Mouse (Mus musculus) neural tube, embryonic 14.5 days (tissue): ENCODE data around the gene Rab9. TPM values are rescaled to one million over a fixed set of nuclear protein-coding genes. Genes with fewer than 3 reads are reported as not detected.

ENCODE experiments used
- ATAC-seq: fragments of 200-750 bp; cut with Nextera tagmentation; 2 replicates; pipeline ENCODE4 v1.8.0; 2017; ENCODE audit warnings: low read depth, mild to moderate bottlenecking, moderate TSS enrichment, moderate library complexity
- H3K27ac ChIP-seq: fragments of 300-500 bp; sonication (generic); 2 replicates; pipeline ENCODE4 v1.5.1; 2014; ENCODE audit warnings: low read depth, mild to moderate bottlenecking, control low read depth, low read length, moderate library complexity, mixed read lengths
- H3K27me3 ChIP-seq: fragments of 300-500 bp; sonication (generic); 2 replicates; pipeline ENCODE4 v1.6.1; 2014; ENCODE audit warnings: low read length; ENCODE audit not compliant: control insufficient read depth, insufficient read depth
- H3K36me3 ChIP-seq: fragments of 300-500 bp; sonication (generic); 2 replicates; pipeline ENCODE4 v1.6.1; 2014; ENCODE audit warnings: low read length, mixed read lengths; ENCODE audit not compliant: control insufficient read depth, insufficient read depth
- H3K4me1 ChIP-seq: fragments of 300-500 bp; sonication (generic); 2 replicates; pipeline ENCODE4 v1.6.1; 2014; ENCODE audit warnings: low read length; ENCODE audit not compliant: control insufficient read depth, insufficient read depth
- H3K4me2 ChIP-seq: fragments of 300-500 bp; sonication (generic); 2 replicates; pipeline ENCODE4 v1.6.1; 2014; ENCODE audit warnings: mild to moderate bottlenecking, low read depth, low read length, control low read depth
- H3K4me3 ChIP-seq: fragments of 300-500 bp; sonication (generic); 2 replicates; pipeline ENCODE4 v1.5.1; 2014; ENCODE audit warnings: low read depth, low read length, control low read depth, mixed read lengths
- H3K9ac ChIP-seq: fragments of 300-500 bp; sonication (generic); replicated peaks from 2 replicates; pipeline ENCODE4 v1.6.1; 2014; ENCODE audit warnings: low read depth, mild to moderate bottlenecking, control low read depth, low read length, mixed read lengths
- H3K9me3 ChIP-seq: fragments of 300-500 bp; sonication (generic); 2 replicates; pipeline ENCODE4 v1.6.1; 2016; ENCODE audit warnings: low read length; ENCODE audit not compliant: control insufficient read depth
- WGBS: fragments of 180-500 bp; shearing (Covaris S2); extraction: QIAGEN DNeasy Blood & Tissue Kit; methylation state at CpG from one replicate; pipeline ENCODE4 v1.1.7; 2014; 5-methylcytosine and 5-hydroxymethylcytosine counted together
- polyA plus RNA-seq: library from polyadenylated mRNA; unstranded; fragments of >200 nt; fragmentation: Nextera tagmentation; extraction: Ambion mirVana; gene quantifications from 2 replicates; pipeline ENCODE4 v1.2.1, GENCODE M21; 2014

Gene Rab9
- polyA plus RNA-seq, 1 experiment from 2014 or later = 63.8 TPM

DNA sequence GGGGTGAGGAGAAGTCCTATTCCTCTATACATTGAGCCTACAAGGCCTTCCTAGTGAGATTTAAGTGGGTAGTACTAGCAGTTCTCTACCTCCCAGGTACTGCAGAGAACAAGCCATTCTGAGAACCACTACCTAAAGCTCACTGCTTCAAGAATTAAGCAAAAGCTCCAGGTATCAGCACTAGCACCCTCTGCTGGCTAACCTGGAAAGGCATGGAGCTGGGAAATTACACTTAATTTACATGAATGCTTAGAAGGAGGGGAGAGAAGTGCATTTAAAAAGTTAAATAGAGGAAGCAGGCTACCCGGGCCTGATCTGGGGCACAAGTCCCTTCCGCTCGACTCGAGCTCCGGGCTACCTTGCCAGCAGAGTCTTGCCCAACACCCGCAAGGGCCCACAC lies 63.5 kb downstream of the Rab9 start:
- no peak for ATAC-seq
- Histone ChIP-seq H3K4me1 (no peaks in the 10 kb centered on the region), H3K9me3 (no peaks in the 10 kb centered on the region), H3K4me3 (no peak overlapping the region), H3K27me3 (no peaks in the 10 kb centered on the region), H3K9ac (no peak overlapping the region), H3K27ac (no peak overlapping the region), H3K4me2 (no peak overlapping the region), H3K36me3 (no peaks in the 10 kb centered on the region)
- 86% methylated on average over 2 of the region's 6 CpGs for WGBS

DNA sequence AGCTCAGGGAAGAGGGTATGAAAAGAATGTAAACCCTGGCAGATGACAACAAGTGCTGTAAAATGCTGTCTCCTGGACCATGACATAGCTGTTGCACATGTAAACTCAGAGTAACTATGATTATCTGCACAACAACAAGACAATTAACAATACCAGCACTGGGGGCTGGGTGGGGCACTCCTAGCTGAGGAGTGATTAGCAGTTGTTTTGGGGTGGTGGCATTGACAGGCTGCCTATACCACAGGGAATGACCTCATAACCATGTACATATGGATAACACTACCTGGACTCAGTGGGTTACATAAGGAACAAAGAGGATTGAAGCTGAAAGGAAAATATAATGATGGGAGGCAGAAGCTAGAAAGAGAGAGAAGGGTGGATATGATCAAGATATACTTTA lies 71.8 kb downstream of the Rab9 start:
- H3K27me3 ChIP-seq = no peaks in the 10 kb centered on the region
- ATAC-seq = no peak
- H3K4me2 ChIP-seq = no peak overlapping the region
- H3K9ac ChIP-seq = no peak overlapping the region
- no peaks in the 10 kb centered on the region for H3K9me3 ChIP-seq
- no peaks in the 10 kb centered on the region for H3K4me1 ChIP-seq
- H3K27ac ChIP-seq = no peak overlapping the region
- 0 out of 2 replicates have a peak, but pooled peaks cover 7% of the 10 kb centered on the region for H3K36me3 ChIP-seq
- no peak overlapping the region for H3K4me3 ChIP-seq

Other genes with a start within 250 kb of the Rab9 start
- 263 and 279 TPM in 2 replicates for gene Gpm6b, start 241.0 kb downstream of the Rab9 start, polyA plus RNA-seq
- gene Trappc2, start 39.3 kb downstream of the Rab9 start, polyA plus RNA-seq = 80.8 and 85.1 TPM in 2 replicates
- gene Ofd1, start 39.2 kb downstream of the Rab9 start, polyA plus RNA-seq = 8.3 and 9.0 TPM in 2 replicates
- gene Tceanc, start 38.7 kb upstream of the Rab9 start, polyA plus RNA-seq = 5.9 and 6.7 TPM in 2 replicates
- gene Egfl6, start 105.9 kb upstream of the Rab9 start, polyA plus RNA-seq = 5.3 and 6.3 TPM in 2 replicates